Mouse (Mus musculus): Measurements from ENCODE around the gene Gm6217.

DNA sequence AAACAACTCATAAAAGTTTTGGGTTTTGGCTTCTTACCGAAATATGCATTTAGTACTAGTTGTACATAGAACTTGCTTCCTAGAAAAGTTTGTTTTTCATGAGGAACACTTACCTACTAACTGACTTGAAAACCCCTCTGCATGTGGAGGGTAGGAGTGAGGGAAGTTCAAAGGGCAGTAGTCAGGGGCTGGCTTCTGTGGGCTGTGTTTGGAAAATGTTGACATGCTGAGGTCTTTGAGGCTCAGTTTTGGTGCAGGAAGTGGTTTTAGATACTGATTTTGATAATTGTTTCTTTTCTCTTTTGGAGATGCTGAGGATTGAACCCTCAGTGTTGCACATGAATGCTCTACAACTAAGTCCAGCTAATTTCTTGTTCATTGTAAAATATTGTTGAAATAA lies 30.6 kb downstream of the Gm6217 start:
- TF ChIP-seq ZC3H11A (IDR thresholded peaks at IDR 0.05; ENCODE audit: borderline replicate concordance, low read depth, low read length): no peak
- TF ChIP-seq HCFC1 (IDR thresholded peaks at IDR 0.05; ENCODE audit: borderline replicate concordance, insufficient read depth, low read length): no peak
- no peak for TF ChIP-seq CHD2 (IDR thresholded peaks at IDR 0.05; ENCODE audit: low read depth, low read length)

Data from ES-E14 (cell line).